Mouse (Mus musculus) small intestine, adult 2 months (tissue): ENCODE measurements around the gene Mfsd13b. TPM values are rescaled to one million over a fixed set of nuclear protein-coding genes. Genes with fewer than 3 reads are reported as not detected.

Experiments used
- H3K27ac ChIP-seq: fragments of 200-500 bp; 2 replicates; pipeline ENCODE4 v1.5.1; 2012; ENCODE audit warnings: low read depth, low read length, control low read depth, inconsistent platforms; ENCODE audit not compliant: insufficient read depth
- H3K27me3 ChIP-seq: fragments of 200-500 bp; 2 replicates; pipeline ENCODE4 v1.6.1; 2012; ENCODE audit warnings: mild to moderate bottlenecking, moderate library complexity, low read length, inconsistent platforms; ENCODE audit not compliant: control insufficient read depth, insufficient read depth
- H3K36me3 ChIP-seq: fragments of 200-500 bp; 2 replicates; pipeline ENCODE4 v1.6.1; 2012; ENCODE audit warnings: mild to moderate bottlenecking, low read length, control low read depth, inconsistent platforms; ENCODE audit not compliant: control insufficient read depth, insufficient read depth
- H3K4me1 ChIP-seq: fragments of 200-500 bp; 2 replicates; pipeline ENCODE4 v1.6.1; 2012; ENCODE audit warnings: low read length, inconsistent platforms, mixed read lengths; ENCODE audit not compliant: control insufficient read depth, insufficient read depth, insufficient read length
- H3K4me3 ChIP-seq: fragments of 200-500 bp; 2 replicates; pipeline ENCODE4 v1.5.1; 2012; ENCODE audit warnings: low read depth, mild to moderate bottlenecking, control low read depth, inconsistent platforms, low read length, moderate library complexity
- CTCF ChIP-seq: fragments of 200-500 bp; IDR thresholded peaks from 2 replicates; pipeline ENCODE4 v1.5.1; 2012; ENCODE audit warnings: low read depth, mild to moderate bottlenecking, control low read depth, inconsistent platforms, low read length, moderate library complexity, mixed read lengths; ENCODE audit not compliant: insufficient replicate concordance, insufficient read length; ENCODE audit errors: extremely low read depth
- POLR2A ChIP-seq: fragments of 200-500 bp; IDR thresholded peaks from 2 replicates; pipeline ENCODE4 v1.6.1; 2012; ENCODE audit warnings: low read depth, mild to moderate bottlenecking, control low read depth, inconsistent platforms, low read length, moderate library complexity
- WGBS: fragments of 180-500 bp; shearing (Covaris S2); methylation state at CpG from one replicate; pipeline ENCODE4 v1.1.7; 2018; 5-methylcytosine and 5-hydroxymethylcytosine counted together
- polyA plus RNA-seq: library from polyadenylated mRNA; depleted of rRNA; stranded (reverse); fragments of >200 nt; gene quantifications from 2 replicates; pipeline ENCODE4 v1.2.3, GENCODE M21; 2012; rRNA removed

The Mfsd13b gene
- polyA plus RNA-seq = 0.11 and 0.13 TPM in 2 replicates

DNA sequence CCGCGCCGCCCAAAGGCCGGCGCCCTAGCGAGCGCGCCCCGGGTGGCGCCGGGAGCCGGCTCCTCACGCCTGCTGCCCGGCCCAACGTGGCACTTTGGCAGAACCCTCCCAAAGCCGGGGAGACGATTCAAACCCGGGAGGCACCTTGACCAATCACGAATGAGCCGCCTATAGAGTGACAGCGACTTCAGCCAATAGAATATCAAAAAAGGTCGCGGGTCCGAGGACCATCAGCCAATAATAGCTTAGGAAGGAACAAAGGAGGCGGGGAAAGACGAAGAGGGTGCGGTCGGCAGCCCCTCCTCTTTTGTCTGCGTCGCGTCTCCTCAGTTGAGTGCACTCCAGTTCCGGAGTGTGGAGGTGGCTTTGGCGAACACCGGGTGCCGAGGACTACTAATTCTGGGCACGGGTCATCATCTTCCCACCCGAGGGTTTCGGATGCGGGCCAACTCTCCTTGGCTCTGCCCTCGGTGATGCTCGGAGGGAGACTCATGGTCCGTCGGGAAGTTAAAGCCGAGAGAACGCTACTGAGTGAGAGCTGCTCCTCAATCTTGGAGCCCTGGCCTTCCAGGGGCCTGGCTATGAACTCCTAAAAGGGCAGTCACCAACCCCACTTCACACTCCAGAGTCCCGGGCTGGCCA lies at the start of gene Mfsd13b, which contains the start of gene Cdr2:
Mfsd13b (plus strand) TSS at position 310 of the 642 bp plus-strand sequence.
Cdr2 (minus strand) TSS at position 113 of the 642 bp plus-strand sequence.
- Histone ChIP-seq H3K4me1 (peaks cover 3% of the 10 kb centered on the region), H3K4me3 (peak within 1 kb of the TSS; percentile 80), H3K27ac (peak within 1 kb of the TSS; percentile 79), H3K27me3 (no peaks in the 10 kb centered on the region), H3K36me3 (no peaks in the 10 kb centered on the region)
- TF ChIP-seq CTCF (no peak), POLR2A (peak; percentile 94)
- WGBS = under 1% methylated on average over 46 of the region's 46 CpGs

DNA sequence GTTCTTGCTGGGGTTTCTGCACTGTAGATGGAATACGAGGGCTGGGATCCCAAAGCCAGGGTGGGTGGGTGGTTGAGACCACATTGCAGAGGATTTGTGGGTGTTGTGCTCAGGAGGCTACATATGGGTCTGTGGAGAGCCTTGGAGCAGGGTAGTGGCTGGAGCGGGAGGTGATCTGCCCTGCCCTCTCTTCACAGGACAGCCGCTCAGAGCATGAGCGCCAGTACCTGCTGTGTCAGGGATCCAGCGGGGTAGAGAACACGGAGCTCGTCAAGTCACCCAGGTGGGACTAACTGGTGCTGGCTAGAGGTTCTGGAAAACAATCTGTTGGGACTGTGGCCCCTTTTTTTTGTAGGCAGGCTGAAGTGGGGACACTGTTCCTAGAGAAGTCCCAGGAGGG lies 49.2 kb upstream of the Mfsd13b start:
- TF ChIP-seq CTCF (no peak), POLR2A (no peak)
- H3K4me3 ChIP-seq = no peak overlapping the region

DNA sequence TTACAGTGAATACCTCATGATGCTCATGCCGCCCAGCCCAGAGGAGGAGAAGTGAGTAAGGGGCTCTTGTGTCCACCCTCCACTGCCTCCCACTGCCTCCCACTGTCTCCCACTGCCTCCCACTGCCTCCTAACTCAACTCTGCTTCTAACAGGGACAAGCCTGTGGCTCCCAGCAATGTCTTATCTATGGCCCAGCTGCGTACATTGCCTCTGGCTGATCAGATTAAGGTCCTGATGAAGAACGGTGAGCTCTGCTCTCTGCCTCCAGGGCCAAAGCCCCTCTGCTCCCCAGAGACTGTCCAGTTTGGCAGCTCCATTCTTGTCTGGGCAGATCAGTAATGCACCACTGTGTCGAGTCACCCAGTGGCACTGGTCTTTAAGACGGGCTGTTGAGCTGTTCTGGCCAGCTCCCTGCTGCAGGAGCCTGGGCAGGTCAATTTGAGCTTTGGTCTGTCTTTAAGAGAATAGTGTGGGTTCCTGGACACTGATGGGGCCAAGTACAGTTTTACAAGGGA lies 48.6 kb upstream of the Mfsd13b start:
- no peaks in the 10 kb centered on the region for H3K27me3 ChIP-seq
- 65% methylated on average over 4 of the region's 5 CpGs for WGBS
- TF ChIP-seq POLR2A (no peak), CTCF (no peak)
- peaks cover 68% of the 10 kb centered on the region for H3K36me3 ChIP-seq
- no peaks in the 10 kb centered on the region for H3K4me1 ChIP-seq
- no peak overlapping the region for H3K4me3 ChIP-seq
- no peak overlapping the region for H3K27ac ChIP-seq

More for the DNA sequence above, 49.2 kb upstream of the Mfsd13b start:
- no peaks in the 10 kb centered on the region for H3K27me3 ChIP-seq
- H3K27ac ChIP-seq = no peak overlapping the region
- 90% methylated on average over 7 of the region's 7 CpGs for WGBS
- H3K36me3 ChIP-seq = peaks cover 68% of the 10 kb centered on the region
- H3K4me1 ChIP-seq = no peaks in the 10 kb centered on the region

DNA sequence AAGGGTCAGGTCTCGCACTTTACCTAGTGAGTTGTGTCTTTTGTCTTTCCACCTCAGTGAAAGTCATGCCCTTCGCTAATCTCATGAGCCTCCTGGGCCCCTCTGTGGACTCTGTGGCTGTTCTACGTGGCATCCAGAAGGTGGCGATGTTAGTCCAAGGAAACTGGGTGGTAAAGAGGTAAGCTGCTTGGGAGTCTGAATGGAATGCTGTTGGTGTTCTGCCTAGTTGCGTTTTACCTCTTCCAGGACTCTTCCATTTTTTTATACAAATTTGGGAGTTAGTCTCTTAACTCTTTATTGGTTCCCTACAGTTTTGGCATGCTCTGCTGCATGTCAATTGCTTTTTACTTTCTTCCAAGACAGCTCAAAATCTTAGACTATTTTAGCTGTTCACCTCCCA lies 47.6 kb upstream of the Mfsd13b start:
- WGBS = 24% methylated on average over 5 of the region's 5 CpGs
- peaks cover 67% of the 10 kb centered on the region for H3K36me3 ChIP-seq
- TF ChIP-seq CTCF (peak; percentile 79; the same call in 1 of the 2 replicates), POLR2A (no peak)
- H3K4me3 ChIP-seq = no peak overlapping the region
- H3K4me1 ChIP-seq = no peaks in the 10 kb centered on the region
- H3K27me3 ChIP-seq = no peaks in the 10 kb centered on the region
- no peak overlapping the region for H3K27ac ChIP-seq

GRCm38 (mm10) chr7:120936522-120936921 lies 45.8 kb upstream of the Mfsd13b start:
- H3K27ac ChIP-seq = no peak overlapping the region
- peaks cover 74% of the 10 kb centered on the region for H3K36me3 ChIP-seq
- H3K4me1 ChIP-seq = no peaks in the 10 kb centered on the region
- 88% methylated on average over 4 of the region's 4 CpGs for WGBS
- TF ChIP-seq POLR2A = no peak
- TF ChIP-seq CTCF = no peak
- H3K27me3 ChIP-seq = no peaks in the 10 kb centered on the region
- H3K4me3 ChIP-seq = no peak overlapping the region

- no peak overlapping the region for H3K4me3 ChIP-seq
- H3K4me1 ChIP-seq = no peaks in the 10 kb centered on the region
- no peaks in the 10 kb centered on the region for H3K27me3 ChIP-seq
- H3K27ac ChIP-seq = no peak overlapping the region
- 77% methylated on average over 9 of the region's 9 CpGs for WGBS
- TF ChIP-seq POLR2A (no peak), CTCF (no peak)
- peaks cover 65% of the 10 kb centered on the region for H3K36me3 ChIP-seq
Measured at GRCm38 (mm10) chr7:120938206-120938605, 44.1 kb upstream of the Mfsd13b start.

- no peak for TF ChIP-seq CTCF
- H3K4me1 ChIP-seq = no peaks in the 10 kb centered on the region
- WGBS = 90% methylated on average over 12 of the region's 12 CpGs
- H3K4me3 ChIP-seq = no peak overlapping the region
- no peak overlapping the region for H3K27ac ChIP-seq
- H3K27me3 ChIP-seq = no peaks in the 10 kb centered on the region
- peaks cover 64% of the 10 kb centered on the region for H3K36me3 ChIP-seq
Measured at GRCm38 (mm10) chr7:120940343-120940742, 42.0 kb upstream of the Mfsd13b start.
